Mouse (Mus musculus) thymus, postnatal 14 days (tissue): ENCODE measurements at regions not wholly inside any gene's neighbourhood (a gene's known extent, or its start where the extent isn't known, plus 50 kb on each side); places are given as distances from the start of the nearest gene placed in this dataset.

Experiments
- DNase-seq: peaks from one replicate; pipeline ENCODE4 v3.0.0; 2021

GRCm38 (mm10) chr3:149311576-149311975 lies 321.2 kb upstream of the Adgrl2 start:
- no peak for DNase-seq

- no peak for DNase-seq
Measured at GRCm38 (mm10) chr3:149306709-149307108, 316.4 kb upstream of the Adgrl2 start.

- no peak for DNase-seq
Measured at GRCm38 (mm10) chr3:149306291-149306690, 315.9 kb upstream of the Adgrl2 start.

GRCm38 (mm10) chr3:149305440-149305839 lies 315.1 kb upstream of the Adgrl2 start:
- no peak for DNase-seq

- no peak for DNase-seq
Measured at GRCm38 (mm10) chr3:149305011-149305413, 314.7 kb upstream of the Adgrl2 start.

- DNase-seq, result no peak
Measured at GRCm38 (mm10) chr3:149303418-149303817, 313.1 kb upstream of the Adgrl2 start.

- no peak for DNase-seq
Measured at GRCm38 (mm10) chr3:149300002-149300401, 309.6 kb upstream of the Adgrl2 start.

GRCm38 (mm10) chr3:149296419-149296962 lies 306.1 kb upstream of the Adgrl2 start:
- DNase-seq, result no peak

GRCm38 (mm10) chr3:149295942-149296341 lies 305.6 kb upstream of the Adgrl2 start:
- DNase-seq, result no peak

GRCm38 (mm10) chr3:149295257-149295831 lies 305.0 kb upstream of the Adgrl2 start:
- DNase-seq, result no peak

- no peak for DNase-seq
Measured at GRCm38 (mm10) chr3:149294445-149294844, 304.1 kb upstream of the Adgrl2 start.

- DNase-seq, result no peak
Measured at GRCm38 (mm10) chr3:149292459-149292858, 302.1 kb upstream of the Adgrl2 start.

GRCm38 (mm10) chr3:149291473-149291872 lies 301.1 kb upstream of the Adgrl2 start:
- DNase-seq, result no peak

GRCm38 (mm10) chr3:149290228-149290627 lies 299.9 kb upstream of the Adgrl2 start:
- DNase-seq, result no peak

GRCm38 (mm10) chr3:149287080-149287479 lies 296.7 kb upstream of the Adgrl2 start:
- DNase-seq, result no peak

- no peak for DNase-seq
Measured at GRCm38 (mm10) chr3:149284976-149285375, 294.6 kb upstream of the Adgrl2 start.

GRCm38 (mm10) chr3:149280807-149281789 lies 290.7 kb upstream of the Adgrl2 start:
- DNase-seq, result no peak

- DNase-seq, result no peak
Measured at GRCm38 (mm10) chr3:149279338-149279737, 289.0 kb upstream of the Adgrl2 start.

GRCm38 (mm10) chr3:149277812-149278211 lies 287.5 kb upstream of the Adgrl2 start:
- no peak for DNase-seq

GRCm38 (mm10) chr3:149275478-149276132 lies 285.2 kb upstream of the Adgrl2 start:
- no peak for DNase-seq

GRCm38 (mm10) chr3:149274987-149275386 lies 284.6 kb upstream of the Adgrl2 start:
- no peak for DNase-seq

GRCm38 (mm10) chr3:149273993-149274692 lies 283.8 kb upstream of the Adgrl2 start:
- no peak for DNase-seq

- no peak for DNase-seq
Measured at GRCm38 (mm10) chr3:149270459-149270858, 280.1 kb upstream of the Adgrl2 start.
